Mouse (Mus musculus): ENCODE measurements at regions not wholly inside any gene's neighbourhood (a gene's known extent, or its start where the extent isn't known, plus 50 kb on each side); places are given as distances from the start of the nearest gene placed in this dataset.

- no peaks in the 10 kb centered on the region; the same call in 1 of the 2 replicates for H3K27me3 ChIP-seq
These were observed 127.5 kb upstream of the Jag1 start for GRCm38 (mm10) chr2:137243914-137244313.

GRCm38 (mm10) chr2:137236961-137237360 lies 120.5 kb upstream of the Jag1 start:
- Histone ChIP-seq H3K9ac (replicated peaks) (no peak overlapping the region), H3K4me1 (replicated peaks) (no peaks in the 10 kb centered on the region), H3K27me3 (no peaks in the 10 kb centered on the region), H3K4me3 (replicated peaks) (no peak overlapping the region), H3K9me3 (no peaks in the 10 kb centered on the region), H3K27ac (no peak overlapping the region), H3K36me3 (no peaks in the 10 kb centered on the region), H3K4me2 (replicated peaks) (no peak overlapping the region)
- ATAC-seq, result no peak
- WGBS, result 69% methylated on average over 3 of the region's 3 CpGs

More at GRCm38 (mm10) chr2:137243914-137244313, 127.5 kb upstream of the Jag1 start:
- H3K4me2 ChIP-seq (replicated peaks), result no peak overlapping the region
- no peaks in the 10 kb centered on the region for H3K4me1 ChIP-seq (replicated peaks)
- ATAC-seq, result no peak
- no peak overlapping the region for H3K9ac ChIP-seq (replicated peaks)
- H3K4me3 ChIP-seq (replicated peaks), result no peak overlapping the region
- H3K36me3 ChIP-seq, result no peaks in the 10 kb centered on the region
- H3K9me3 ChIP-seq, result no peaks in the 10 kb centered on the region
- no peak overlapping the region for H3K27ac ChIP-seq
- 4% methylated on average over 5 of the region's 5 CpGs for WGBS

DNA sequence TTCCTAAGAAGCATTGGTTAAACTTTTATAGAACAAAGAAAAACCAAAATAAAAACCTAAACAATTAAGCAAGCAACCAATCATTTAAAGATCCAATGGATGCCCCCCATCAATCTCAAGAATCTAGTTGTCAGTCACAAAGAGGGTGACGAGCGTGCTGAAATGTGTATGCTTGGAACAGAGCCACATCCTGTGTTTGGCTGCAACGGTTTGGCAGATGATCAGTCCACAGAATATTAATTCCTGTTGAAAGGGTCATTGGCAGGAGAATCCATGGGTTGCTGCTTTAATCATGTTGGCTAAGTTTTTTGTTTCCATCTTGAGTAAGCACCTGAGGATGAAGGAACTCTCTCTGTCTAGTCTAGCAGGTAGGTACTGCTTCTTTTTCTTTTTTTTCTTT lies 117.5 kb upstream of the Jag1 start:
- H3K27ac ChIP-seq, result no peak overlapping the region
- WGBS, result 81% methylated on average over 3 of the region's 3 CpGs
- no peaks in the 10 kb centered on the region for H3K9me3 ChIP-seq
- no peak overlapping the region for H3K4me3 ChIP-seq (replicated peaks)
- no peak overlapping the region for H3K4me2 ChIP-seq (replicated peaks)
- no peak for ATAC-seq
- peaks cover 12% of the 10 kb centered on the region for H3K4me1 ChIP-seq (replicated peaks)
- no peaks in the 10 kb centered on the region for H3K36me3 ChIP-seq
- no peak overlapping the region for H3K9ac ChIP-seq (replicated peaks)
- no peaks in the 10 kb centered on the region for H3K27me3 ChIP-seq

DNA sequence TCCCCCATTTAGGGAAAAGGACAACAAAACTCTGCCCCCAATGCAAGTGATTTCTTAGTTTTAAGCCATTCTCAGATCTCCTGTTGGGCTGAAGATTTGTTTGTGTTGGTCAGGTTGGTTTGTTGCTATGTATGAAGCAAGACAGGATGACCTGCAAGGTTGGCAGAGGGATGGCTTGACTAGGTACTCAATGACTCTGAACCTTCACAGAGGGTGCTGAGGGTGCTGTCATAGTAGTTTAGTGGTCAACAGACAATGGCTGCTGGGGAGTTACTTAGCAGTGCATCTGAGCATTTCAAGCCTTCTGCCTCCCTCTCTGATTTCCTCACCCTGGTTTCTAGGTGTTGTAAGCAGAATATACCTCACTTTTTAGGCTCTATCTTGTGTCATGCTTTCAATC lies 114.7 kb upstream of the Jag1 start:
- no peak for ATAC-seq

DNA sequence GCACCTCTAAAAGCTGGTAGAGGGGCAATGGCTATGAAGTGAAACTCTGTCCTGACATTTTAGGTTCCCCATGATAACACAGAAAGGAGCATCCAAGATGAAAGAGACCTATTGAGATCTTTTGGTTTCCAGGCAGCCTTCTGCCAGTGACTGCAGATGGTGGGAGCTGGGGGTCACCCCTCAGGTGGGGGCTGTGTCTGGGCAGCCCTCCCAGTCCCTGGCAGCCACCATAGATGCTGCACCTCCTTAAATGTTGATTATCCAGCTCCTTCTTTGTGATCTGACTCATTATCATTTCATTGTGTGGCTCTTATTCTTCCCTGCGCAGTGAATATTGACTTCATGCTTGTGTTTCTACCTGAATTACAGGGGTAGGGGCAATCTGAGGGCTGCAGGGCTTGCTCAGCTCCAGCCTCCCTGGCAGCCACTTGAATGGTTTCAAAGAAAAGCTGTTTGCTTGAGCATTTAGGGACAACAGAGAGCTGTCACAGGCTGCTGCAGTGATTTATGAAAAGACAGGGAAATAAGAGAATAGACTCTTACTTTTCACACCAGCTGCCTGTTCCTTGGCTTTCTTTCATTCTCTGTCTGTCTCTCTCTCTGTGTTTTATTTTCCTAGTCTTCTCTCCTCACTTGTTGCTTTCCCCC lies 113.1 kb upstream of the Jag1 start:
- no peaks in the 10 kb centered on the region for H3K9me3 ChIP-seq
- peaks cover 12% of the 10 kb centered on the region for H3K4me1 ChIP-seq (replicated peaks)
- H3K36me3 ChIP-seq, result no peaks in the 10 kb centered on the region
- no peak overlapping the region for H3K4me2 ChIP-seq (replicated peaks)
- no peak overlapping the region for H3K9ac ChIP-seq (replicated peaks)
- no peak overlapping the region for H3K27ac ChIP-seq
- 7% methylated on average over 1 of the region's 1 CpGs for WGBS
- peak; percentile 86 for ATAC-seq
- no peak overlapping the region for H3K4me3 ChIP-seq (replicated peaks)
- H3K27me3 ChIP-seq, result no peaks in the 10 kb centered on the region

More for the DNA sequence above, 114.7 kb upstream of the Jag1 start:
- Histone ChIP-seq H3K4me1 (replicated peaks) (peaks cover 12% of the 10 kb centered on the region), H3K36me3 (no peaks in the 10 kb centered on the region), H3K9me3 (no peaks in the 10 kb centered on the region), H3K4me3 (replicated peaks) (no peak overlapping the region), H3K27ac (no peak overlapping the region), H3K9ac (replicated peaks) (no peak overlapping the region), H3K4me2 (replicated peaks) (no peak overlapping the region), H3K27me3 (no peaks in the 10 kb centered on the region)

DNA sequence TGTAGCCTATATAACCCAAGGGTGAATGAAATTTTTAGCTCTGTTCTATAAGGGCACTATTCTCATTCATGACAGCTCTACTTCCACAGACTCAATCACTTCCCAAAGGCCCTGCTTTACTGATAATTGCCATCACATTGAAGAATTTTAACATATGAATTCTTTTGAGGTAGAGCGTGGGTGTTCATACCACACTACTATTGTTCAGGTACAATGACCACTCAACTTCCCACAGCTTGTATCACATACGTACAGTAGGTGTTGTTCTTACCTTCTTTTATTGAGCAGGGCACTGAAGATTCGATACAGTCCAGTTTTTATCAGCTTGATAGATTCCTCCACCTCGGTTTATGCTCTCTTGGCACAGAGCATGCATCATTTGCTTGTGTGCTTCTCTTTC lies 111.1 kb upstream of the Jag1 start:
- no peak for ATAC-seq

GRCm38 (mm10) chr2:137224702-137225552 lies 108.5 kb upstream of the Jag1 start:
- Histone ChIP-seq H3K27ac (no peak overlapping the region), H3K4me3 (replicated peaks) (no peak overlapping the region), H3K4me1 (replicated peaks) (peaks cover 8% of the 10 kb centered on the region), H3K4me2 (replicated peaks) (no peak overlapping the region), H3K36me3 (no peaks in the 10 kb centered on the region), H3K27me3 (no peaks in the 10 kb centered on the region), H3K9ac (replicated peaks) (no peak overlapping the region), H3K9me3 (no peaks in the 10 kb centered on the region)
- no peak for ATAC-seq
- WGBS, result 91% methylated on average over 10 of the region's 10 CpGs

More for the DNA sequence above, 111.1 kb upstream of the Jag1 start:
- Histone ChIP-seq H3K4me1 (replicated peaks) (peaks cover 12% of the 10 kb centered on the region), H3K36me3 (no peaks in the 10 kb centered on the region), H3K9ac (replicated peaks) (no peak overlapping the region), H3K4me3 (replicated peaks) (no peak overlapping the region), H3K27me3 (no peaks in the 10 kb centered on the region), H3K27ac (no peak overlapping the region), H3K9me3 (no peaks in the 10 kb centered on the region), H3K4me2 (replicated peaks) (no peak overlapping the region)
- 83% methylated on average over 4 of the region's 4 CpGs for WGBS

DNA sequence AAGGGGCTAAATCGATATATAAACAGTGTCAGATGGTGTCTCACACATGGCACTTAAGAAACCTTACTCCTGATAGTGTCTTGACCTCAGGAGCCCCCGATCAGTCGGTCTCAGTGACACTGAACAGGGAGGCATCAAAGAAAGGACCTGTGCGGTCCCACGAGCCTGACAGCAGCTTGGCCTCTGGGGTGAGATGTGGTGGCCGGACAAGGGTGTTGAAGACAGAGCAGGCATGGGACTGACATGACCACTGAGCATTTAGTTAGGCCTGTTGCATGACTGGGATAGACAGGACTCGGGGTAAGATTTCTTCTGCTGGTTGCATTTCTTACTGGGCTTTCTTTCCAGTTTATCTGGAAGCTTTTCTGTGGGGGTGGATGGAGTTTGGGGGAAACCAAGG lies 99.3 kb upstream of the Jag1 start:
- H3K27me3 ChIP-seq, result no peaks in the 10 kb centered on the region
- no peaks in the 10 kb centered on the region for H3K9me3 ChIP-seq
- no peak for ATAC-seq
- WGBS, result 74% methylated on average over 7 of the region's 7 CpGs
- H3K36me3 ChIP-seq, result no peaks in the 10 kb centered on the region
- H3K4me2 ChIP-seq (replicated peaks), result no peak overlapping the region
- H3K4me3 ChIP-seq (replicated peaks), result no peak overlapping the region
- no peak overlapping the region for H3K27ac ChIP-seq
- H3K4me1 ChIP-seq (replicated peaks), result no peaks in the 10 kb centered on the region
- no peak overlapping the region for H3K9ac ChIP-seq (replicated peaks)

- no peak overlapping the region for H3K9ac ChIP-seq (replicated peaks)
- no peak overlapping the region for H3K4me2 ChIP-seq (replicated peaks)
- H3K36me3 ChIP-seq, result no peaks in the 10 kb centered on the region
- no peaks in the 10 kb centered on the region for H3K9me3 ChIP-seq
- H3K27me3 ChIP-seq, result no peaks in the 10 kb centered on the region
- ATAC-seq, result no peak
- H3K27ac ChIP-seq, result no peak overlapping the region
- H3K4me1 ChIP-seq (replicated peaks), result no peaks in the 10 kb centered on the region
- no peak overlapping the region for H3K4me3 ChIP-seq (replicated peaks)
- 97% methylated on average over 2 of the region's 2 CpGs for WGBS
These were observed 91.4 kb upstream of the Jag1 start for GRCm38 (mm10) chr2:137207846-137208245.

GRCm38 (mm10) chr2:137204274-137204850 lies 87.9 kb upstream of the Jag1 start:
- no peak for ATAC-seq
- 72% methylated on average over 6 of the region's 6 CpGs for WGBS

DNA sequence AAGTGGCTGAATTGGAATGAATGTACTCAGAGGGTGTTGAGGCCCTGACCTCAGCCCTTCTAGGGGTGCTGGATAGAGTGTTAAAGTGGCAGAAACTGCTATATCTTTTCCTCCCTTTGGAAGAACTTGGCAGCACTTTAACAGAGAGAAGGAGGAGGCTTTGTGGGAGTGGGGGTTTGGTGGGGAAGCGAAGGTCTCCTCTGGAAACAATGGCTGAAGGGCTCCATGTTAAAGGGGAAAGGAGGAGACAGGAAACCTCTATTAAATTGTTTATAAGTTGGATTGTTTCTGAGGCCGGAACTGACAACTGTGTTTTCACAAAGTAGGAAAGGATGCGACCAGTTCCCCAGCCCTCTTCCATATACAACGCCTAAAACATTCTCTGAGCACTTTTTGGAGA lies 83.7 kb upstream of the Jag1 start:
- H3K4me3 ChIP-seq (replicated peaks), result no peak overlapping the region
- H3K4me2 ChIP-seq (replicated peaks), result no peak overlapping the region
- no peaks in the 10 kb centered on the region for H3K36me3 ChIP-seq
- H3K27me3 ChIP-seq, result no peaks in the 10 kb centered on the region
- H3K27ac ChIP-seq, result no peak overlapping the region
- no peaks in the 10 kb centered on the region for H3K4me1 ChIP-seq (replicated peaks)
- no peak overlapping the region for H3K9ac ChIP-seq (replicated peaks)
- H3K9me3 ChIP-seq, result no peaks in the 10 kb centered on the region
- 93% methylated on average over 4 of the region's 4 CpGs for WGBS
- ATAC-seq, result no peak

More at GRCm38 (mm10) chr2:137204274-137204850, 87.9 kb upstream of the Jag1 start:
- Histone ChIP-seq H3K4me3 (replicated peaks) (no peak overlapping the region), H3K4me2 (replicated peaks) (no peak overlapping the region), H3K27ac (no peak overlapping the region), H3K27me3 (no peaks in the 10 kb centered on the region), H3K9ac (replicated peaks) (no peak overlapping the region), H3K9me3 (no peaks in the 10 kb centered on the region), H3K4me1 (replicated peaks) (no peaks in the 10 kb centered on the region), H3K36me3 (no peaks in the 10 kb centered on the region)

DNA sequence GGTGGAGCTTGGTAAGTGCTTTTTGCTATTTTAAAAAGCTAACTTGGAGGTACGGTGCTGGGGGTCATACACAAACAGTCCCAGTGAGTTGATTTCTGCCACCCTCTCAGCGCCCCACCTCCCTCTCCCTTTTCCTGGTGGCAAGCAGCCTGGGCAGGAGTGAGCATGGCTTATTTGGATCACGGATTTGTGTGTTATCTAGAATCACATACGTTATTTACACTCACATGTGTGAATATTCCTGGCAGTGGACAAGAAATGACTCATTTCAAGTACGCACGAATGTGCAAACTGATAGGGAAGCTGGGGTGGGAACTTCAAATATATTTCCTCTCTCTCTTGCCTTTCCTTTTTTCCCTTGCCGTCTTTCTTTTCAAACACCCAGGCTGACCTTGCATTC lies 75.7 kb upstream of the Jag1 start:
- Histone ChIP-seq H3K9ac (replicated peaks) (no peak overlapping the region), H3K9me3 (no peaks in the 10 kb centered on the region), H3K4me3 (replicated peaks) (no peak overlapping the region), H3K27ac (no peak overlapping the region), H3K27me3 (no peaks in the 10 kb centered on the region), H3K36me3 (no peaks in the 10 kb centered on the region), H3K4me1 (replicated peaks) (no peaks in the 10 kb centered on the region), H3K4me2 (replicated peaks) (no peak overlapping the region)
- 88% methylated on average over 7 of the region's 7 CpGs for WGBS
- no peak for ATAC-seq
